Mouse (Mus musculus) MEL (cell line): ENCODE results near the gene Pcsk2. TPM values are rescaled to one million over a fixed set of nuclear protein-coding genes. Genes with fewer than 3 reads are reported as not detected.

Experiments used
- DNase-seq: peaks from one replicate; pipeline ENCODE4 v3.0.0; 2011; ENCODE audit warnings: low read depth, low spot score
- H3K27ac ChIP-seq: 2 replicates; pipeline ENCODE4 v1.5.1; 2012; ENCODE audit warnings: low read depth, mild to moderate bottlenecking, control low read depth, low read length, moderate library complexity; ENCODE audit not compliant: control insufficient read depth
- H3K27me3 ChIP-seq, 2 experiments: fragments of 150-350 bp in 1 of 2; sonication (generic) in 1 of 2; 2 replicates each; pipeline ENCODE4 v1.6.1; 2012; ENCODE audit warnings: low read length in 2 of 2, mild to moderate bottlenecking in 2 of 2, improper control_type of control experiment in 1 of 2, moderate library complexity in 1 of 2; ENCODE audit not compliant: insufficient read depth in 2 of 2, control insufficient read depth in 1 of 2
- H3K36me3 ChIP-seq, 2 experiments: 2 replicates each; pipeline ENCODE4 v1.6.1; 2012 to 2014; ENCODE audit warnings: low read length in 2 of 2, improper control_type of control experiment in 1 of 2, inconsistent platforms in 1 of 2, mild to moderate bottlenecking in 1 of 2; ENCODE audit not compliant: insufficient read depth in 2 of 2, control insufficient read depth in 1 of 2
- H3K4me1 ChIP-seq, 2 experiments: fragments of 150-350 bp in 1 of 2; sonication (generic) in 1 of 2; 2 replicates each; pipeline ENCODE4 v1.6.1; 2012; ENCODE audit warnings: low read length in 2 of 2, improper control_type of control experiment in 1 of 2, mild to moderate bottlenecking in 1 of 2; ENCODE audit not compliant: insufficient read depth in 2 of 2, control insufficient read depth in 1 of 2
- H3K4me3 ChIP-seq, 2 experiments: fragments of 150-350 bp in 1 of 2; sonication (generic) in 1 of 2; 2 replicates each; pipeline ENCODE4 v1.5.1; 2012; ENCODE audit warnings: low read depth in 2 of 2, low read length in 2 of 2, mild to moderate bottlenecking in 2 of 2, moderate library complexity in 2 of 2, control low read depth in 1 of 2, improper control_type of control experiment in 1 of 2; ENCODE audit not compliant: control insufficient read depth in 1 of 2, insufficient read depth in 1 of 2
- H3K79me2 ChIP-seq: 2 replicates; pipeline ENCODE4 v1.6.1; 2012; ENCODE audit warnings: mild to moderate bottlenecking, low read length, moderate library complexity; ENCODE audit not compliant: control insufficient read depth, poor library complexity, insufficient read depth
- H3K9ac ChIP-seq: 2 replicates; pipeline ENCODE4 v1.6.1; 2012; ENCODE audit warnings: low read depth, mild to moderate bottlenecking, control low read depth, low read length, moderate library complexity; ENCODE audit not compliant: control insufficient read depth, poor library complexity, severe bottlenecking
- H3K9me3 ChIP-seq: fragments of 150-350 bp; sonication (generic); replicated peaks from 2 replicates; pipeline ENCODE4 v1.6.1; 2012; ENCODE audit warnings: mild to moderate bottlenecking, low read length, improper control_type of control experiment, moderate library complexity; ENCODE audit not compliant: insufficient read depth
- CHD1 ChIP-seq: IDR thresholded peaks from 2 replicates; pipeline ENCODE4 v1.6.1; 2012; ENCODE audit warnings: low read depth, mild to moderate bottlenecking, inconsistent platforms, low read length, improper control_type of control experiment
- ELF1 ChIP-seq: IDR thresholded peaks from 2 replicates; pipeline ENCODE4 v1.6.1; 2014; ENCODE audit warnings: low read depth, mild to moderate bottlenecking, inconsistent platforms, low read length, improper control_type of control experiment, moderate library complexity
- EP300 ChIP-seq, 2 experiments: IDR thresholded peaks; 2 replicates each; pipeline ENCODE4 v1.6.1; 2011; ENCODE audit warnings: improper control_type of control experiment in 2 of 2, low read length in 2 of 2, low read depth in 1 of 2, mild to moderate bottlenecking in 1 of 2
- ETS1 ChIP-seq: IDR thresholded peaks from 2 replicates; pipeline ENCODE4 v1.6.1; 2012; ENCODE audit warnings: low read depth, mild to moderate bottlenecking, inconsistent platforms, low read length, improper control_type of control experiment, moderate library complexity
- GATA1 ChIP-seq: IDR thresholded peaks from 2 replicates; pipeline ENCODE4 v1.6.1; 2011; ENCODE audit warnings: low read depth, low read length, improper control_type of control experiment
- HCFC1 ChIP-seq: IDR thresholded peaks from 2 replicates; pipeline ENCODE4 v1.6.1; 2012; ENCODE audit warnings: low read depth, mild to moderate bottlenecking, inconsistent platforms, low read length, improper control_type of control experiment, moderate library complexity
- JUND ChIP-seq: IDR thresholded peaks from 2 replicates; pipeline ENCODE4 v1.6.1; 2011; ENCODE audit warnings: low read depth, mild to moderate bottlenecking, improper control_type of control experiment, low read length
- MAFK ChIP-seq: IDR thresholded peaks from 2 replicates; pipeline ENCODE4 v1.6.1; 2011; ENCODE audit warnings: low read depth, mild to moderate bottlenecking, low read length, improper control_type of control experiment, borderline replicate concordance
- MAX ChIP-seq: IDR thresholded peaks from 2 replicates; pipeline ENCODE4 v1.6.1; 2011; ENCODE audit warnings: low read length, improper control_type of control experiment
- MAZ ChIP-seq: IDR thresholded peaks from 2 replicates; pipeline ENCODE4 v1.6.1; 2012; ENCODE audit warnings: low read depth, mild to moderate bottlenecking, inconsistent platforms, low read length, improper control_type of control experiment
- MEF2A ChIP-seq: IDR thresholded peaks from 2 replicates; pipeline ENCODE4 v1.6.1; 2014; ENCODE audit warnings: low read depth, mild to moderate bottlenecking, inconsistent platforms, low read length, improper control_type of control experiment; ENCODE audit not compliant: poor library complexity, insufficient replicate concordance, severe bottlenecking; ENCODE audit errors: extremely low read depth
- MXI1 ChIP-seq: IDR thresholded peaks from 2 replicates; pipeline ENCODE4 v1.6.1; 2011; ENCODE audit warnings: mild to moderate bottlenecking, low read depth, low read length, improper control_type of control experiment
- MYC ChIP-seq: IDR thresholded peaks from 2 replicates; pipeline ENCODE4 v1.6.1; 2011; ENCODE audit warnings: low read depth, mild to moderate bottlenecking, low read length, improper control_type of control experiment, moderate library complexity
- NELFE ChIP-seq: IDR thresholded peaks from 2 replicates; pipeline ENCODE4 v1.6.1; 2011; ENCODE audit warnings: low read depth, low read length, improper control_type of control experiment
- POLR2A ChIP-seq, 2 experiments: IDR thresholded peaks; 2 replicates each; pipeline ENCODE4 v1.6.1; 2011 to 2012; ENCODE audit warnings: low read length in 2 of 2, mild to moderate bottlenecking in 2 of 2, control low read depth in 1 of 2, improper control_type of control experiment in 1 of 2, low read depth in 1 of 2, moderate library complexity in 1 of 2; ENCODE audit not compliant: control insufficient read depth in 1 of 2, insufficient read depth in 1 of 2, poor library complexity in 1 of 2
- POLR2AphosphoS2 ChIP-seq: IDR thresholded peaks from 2 replicates; pipeline ENCODE4 v1.6.1; 2011; ENCODE audit warnings: low read length, improper control_type of control experiment
- POLR2AphosphoS5 ChIP-seq: IDR thresholded peaks from 2 replicates; pipeline ENCODE4 v1.6.1; 2012; ENCODE audit warnings: low read depth, borderline replicate concordance, mild to moderate bottlenecking, inconsistent platforms, low read length, moderate library complexity, mixed read lengths
- RAD21 ChIP-seq: IDR thresholded peaks from 2 replicates; pipeline ENCODE4 v1.6.1; 2011; ENCODE audit warnings: mild to moderate bottlenecking, low read depth, low read length, improper control_type of control experiment
- RCOR1 ChIP-seq: IDR thresholded peaks from 2 replicates; pipeline ENCODE4 v1.6.1; 2012; ENCODE audit warnings: low read depth, mild to moderate bottlenecking, inconsistent platforms, low read length, improper control_type of control experiment
- TAL1 ChIP-seq: IDR thresholded peaks from 2 replicates; pipeline ENCODE4 v1.6.1; 2012; ENCODE audit warnings: mild to moderate bottlenecking, inconsistent platforms, low read length, moderate library complexity, mixed read lengths
- TBP ChIP-seq: IDR thresholded peaks from 2 replicates; pipeline ENCODE4 v1.8.0; 2011; ENCODE audit warnings: low read depth, low read length, improper control_type of control experiment
- TCF12 ChIP-seq: IDR thresholded peaks from 2 replicates; pipeline ENCODE4 v1.6.1; 2014; ENCODE audit warnings: low read depth, mild to moderate bottlenecking, inconsistent platforms, low read length, improper control_type of control experiment, moderate library complexity
- UBTF ChIP-seq: IDR thresholded peaks from 2 replicates; pipeline ENCODE4 v1.6.1; 2012; ENCODE audit warnings: low read depth, mild to moderate bottlenecking, inconsistent platforms, low read length, improper control_type of control experiment, moderate library complexity, borderline replicate concordance; ENCODE audit not compliant: insufficient read depth
- USF1 ChIP-seq: IDR thresholded peaks from 2 replicates; pipeline ENCODE4 v1.6.1; 2014; ENCODE audit warnings: low read depth, mild to moderate bottlenecking, inconsistent platforms, low read length, improper control_type of control experiment, moderate library complexity
- USF2 ChIP-seq, 2 experiments: IDR thresholded peaks; 2 replicates each; pipeline ENCODE4 v1.6.1; 2011 to 2012; ENCODE audit warnings: improper control_type of control experiment in 2 of 2, low read length in 2 of 2, borderline replicate concordance in 1 of 2, inconsistent platforms in 1 of 2, low read depth in 1 of 2, mild to moderate bottlenecking in 1 of 2; ENCODE audit not compliant: insufficient read depth in 1 of 2
- ZMIZ1 ChIP-seq: IDR thresholded peaks from 2 replicates; pipeline ENCODE4 v1.6.1; 2012; ENCODE audit warnings: low read depth, mild to moderate bottlenecking, inconsistent platforms, low read length, improper control_type of control experiment, moderate library complexity
- ZNF384 ChIP-seq: IDR thresholded peaks from 2 replicates; pipeline ENCODE4 v1.6.1; 2012; ENCODE audit warnings: low read depth, mild to moderate bottlenecking, inconsistent platforms, low read length, improper control_type of control experiment
- polyA plus RNA-seq, 2 experiments: library from polyadenylated mRNA; stranded (reverse) in 1 of 2; unstranded in 1 of 2; fragments of >175 nt in 1 of 2; fragments of >200 nt in 1 of 2; gene quantifications; 2 replicates each; pipeline versions ENCODE4 v1.2.1 to v1.2.4; 2012; ENCODE audit warnings: low replicate concordance in 2 of 2, low read depth in 1 of 2; ENCODE audit not compliant: insufficient read length in 2 of 2, insufficient read depth in 1 of 2, missing spikeins in 1 of 2
- total RNA-seq: library from RNA; depleted of rRNA; stranded (reverse); fragments of 300-350 nt; gene quantifications from 2 replicates; pipeline ENCODE4 v1.2.3, GENCODE M21; 2012

Pcsk2 gene
- total and polyA plus RNA-seq, 3 experiments, result not detected

DNA sequence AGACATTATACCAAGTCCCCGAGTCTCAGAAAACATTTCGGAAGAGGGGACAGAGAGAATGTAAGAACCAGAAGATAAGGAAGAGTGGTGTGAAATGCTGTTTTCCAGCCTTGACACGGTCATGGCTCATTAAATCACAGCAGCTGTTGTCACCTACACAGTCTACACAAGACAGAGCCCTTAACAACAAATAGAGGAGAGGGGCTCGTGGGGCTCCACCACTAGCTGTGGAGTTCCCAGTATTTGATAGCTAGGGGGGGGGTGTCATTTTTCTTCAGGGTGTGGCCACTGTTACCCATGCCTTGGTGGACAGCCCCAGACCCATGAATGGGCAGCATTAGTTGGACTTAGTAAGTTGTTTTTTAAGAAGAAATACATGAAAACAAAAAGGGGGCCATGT lies 266.3 kb downstream of the Pcsk2 start:
- Histone ChIP-seq H3K9ac (no peak overlapping the region), H3K9me3 (no peaks in the 10 kb centered on the region), H3K4me1 (no peaks in the 10 kb centered on the region), H3K27me3 (no peaks in the 10 kb centered on the region), H3K36me3 (no peaks in the 10 kb centered on the region), H3K27ac (no peak overlapping the region), H3K79me2 (no peaks in the 10 kb centered on the region), H3K4me3 (no peak overlapping the region)
- TF ChIP-seq ELF1, result no peak
- no peak for TF ChIP-seq TBP
- TF ChIP-seq JUND, result no peak
- no peak for TF ChIP-seq GATA1
- no peak for TF ChIP-seq ZNF384
- no peak for TF ChIP-seq HCFC1
- no peak for TF ChIP-seq MEF2A
- DNase-seq, result no peak

DNA sequence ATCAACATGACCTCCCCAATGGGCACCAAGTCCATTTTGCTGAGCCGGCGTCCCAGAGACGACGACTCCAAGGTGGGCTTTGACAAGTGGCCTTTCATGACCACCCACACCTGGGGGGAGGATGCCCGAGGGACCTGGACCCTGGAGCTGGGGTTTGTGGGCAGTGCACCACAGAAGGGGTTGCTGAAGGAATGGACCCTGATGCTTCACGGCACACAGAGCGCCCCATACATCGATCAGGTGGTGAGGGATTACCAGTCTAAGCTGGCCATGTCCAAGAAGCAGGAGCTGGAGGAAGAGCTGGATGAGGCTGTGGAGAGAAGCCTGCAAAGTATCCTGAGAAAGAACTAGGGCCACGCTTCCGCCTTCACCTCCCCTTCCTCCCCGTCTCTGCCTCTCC lies 267.5 kb downstream of the Pcsk2 start:
- no peak overlapping the region for H3K27ac ChIP-seq
- no peaks in the 10 kb centered on the region for H3K9me3 ChIP-seq
- no peaks in the 10 kb centered on the region for H3K4me1 ChIP-seq
- TF ChIP-seq POLR2A (IDR thresholded peaks at IDR 0.05; ENCODE audit: control insufficient read depth in 1 of 2, insufficient read depth in 1 of 2, low read depth in 1 of 2, low read length in 2 of 2, poor library complexity in 1 of 2), result no peak
- no peak for TF ChIP-seq MEF2A
- no peak for TF ChIP-seq TBP
- TF ChIP-seq POLR2AphosphoS5, result no peak
- TF ChIP-seq POLR2AphosphoS2, result no peak
- TF ChIP-seq RAD21, result no peak
- TF ChIP-seq MAFK, result no peak
- TF ChIP-seq ELF1, result no peak
- TF ChIP-seq UBTF, result no peak
- TF ChIP-seq, all 39 proteins: peak for 0
- no peak overlapping the region for H3K9ac ChIP-seq
- no peak for DNase-seq
- H3K27me3 ChIP-seq, result no peaks in the 10 kb centered on the region
- H3K36me3 ChIP-seq, result no peaks in the 10 kb centered on the region
- no peaks in the 10 kb centered on the region for H3K79me2 ChIP-seq
- no peak overlapping the region for H3K4me3 ChIP-seq

DNA sequence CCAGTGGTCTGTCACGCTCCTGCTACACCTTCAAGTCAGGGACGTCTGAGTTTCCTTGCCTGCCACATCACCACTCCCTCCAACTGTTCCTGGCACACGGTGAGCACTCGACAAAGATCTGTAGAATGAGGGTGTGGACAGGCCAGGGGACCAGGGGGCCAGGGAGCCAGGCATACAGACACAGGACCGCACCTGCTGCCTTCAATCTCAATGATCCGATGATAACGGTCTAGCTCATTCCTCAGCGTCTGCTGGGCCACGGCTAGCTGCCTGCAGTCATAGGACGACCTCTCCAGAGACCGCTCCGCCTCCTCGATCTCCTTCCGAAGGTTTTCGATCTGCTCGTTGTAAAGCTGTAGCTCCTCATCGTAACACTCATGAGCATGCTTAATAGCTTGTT lies 285.7 kb downstream of the Pcsk2 start:
- no peaks in the 10 kb centered on the region for H3K79me2 ChIP-seq
- TF ChIP-seq UBTF (no peak), TCF12 (no peak), RCOR1 (no peak), POLR2AphosphoS5 (no peak), NELFE (no peak), USF1 (no peak), ETS1 (no peak), MAZ (no peak), MYC (no peak), EP300 (IDR thresholded peaks at IDR 0.05; ENCODE audit: low read depth in 1 of 2, low read length in 2 of 2) (no peak), TAL1 (no peak), MXI1 (no peak), TBP (no peak), ZMIZ1 (no peak), HCFC1 (no peak), USF2 (IDR thresholded peaks at IDR 0.05; ENCODE audit: borderline replicate concordance in 1 of 2, insufficient read depth in 1 of 2, low read depth in 1 of 2, low read length in 2 of 2) (no peak), MAX (no peak), CHD1 (no peak)
- no peak overlapping the region for H3K27ac ChIP-seq
- no peak overlapping the region for H3K9ac ChIP-seq
- H3K9me3 ChIP-seq, result no peaks in the 10 kb centered on the region
- no peaks in the 10 kb centered on the region for H3K36me3 ChIP-seq
- H3K4me3 ChIP-seq, result no peak overlapping the region
- H3K27me3 ChIP-seq, result no peaks in the 10 kb centered on the region
- H3K4me1 ChIP-seq, result no peaks in the 10 kb centered on the region
- no peak for DNase-seq
